Mouse (Mus musculus) heart, adult 2 months (tissue): ENCODE data around the gene Olfr47. TPM values are rescaled to one million over a fixed set of nuclear protein-coding genes. Genes with fewer than 3 reads are reported as not detected.

Experiments used
- DNase-seq, 2 experiments: peaks; one replicate each; pipeline ENCODE4 v3.0.0; 2021
- H3K27ac ChIP-seq: fragments of 200-600 bp; 2 replicates; pipeline ENCODE4 v1.8.1; 2022
- H3K27me3 ChIP-seq: fragments of 200-500 bp; 2 replicates; pipeline ENCODE4 v1.6.1; 2012; ENCODE audit warnings: mild to moderate bottlenecking, low read length, inconsistent platforms, mixed read lengths; ENCODE audit not compliant: control insufficient read depth, insufficient read depth
- H3K36me3 ChIP-seq: fragments of 200-500 bp; 2 replicates; pipeline ENCODE4 v1.6.1; 2012; ENCODE audit warnings: low read length, inconsistent platforms; ENCODE audit not compliant: control insufficient read depth, insufficient read depth
- H3K4me1 ChIP-seq: fragments of 200-500 bp; 2 replicates; pipeline ENCODE4 v1.6.1; 2011; ENCODE audit warnings: low read length; ENCODE audit not compliant: control insufficient read depth, insufficient read depth
- H3K4me3 ChIP-seq: fragments of 200-600 bp; 2 replicates; pipeline ENCODE4 v1.8.1; 2022
- H3K79me2 ChIP-seq: fragments of 200-500 bp; replicated peaks from 2 replicates; pipeline ENCODE4 v1.6.1; 2012; ENCODE audit warnings: mild to moderate bottlenecking, inconsistent platforms, low read length, moderate library complexity, mixed read lengths; ENCODE audit not compliant: control insufficient read depth, insufficient read depth
- H3K9ac ChIP-seq: fragments of 200-500 bp; 2 replicates; pipeline ENCODE4 v1.6.1; 2012; ENCODE audit warnings: low read depth, mild to moderate bottlenecking, control low read depth, inconsistent platforms, low read length, mixed read lengths
- CTCF ChIP-seq: fragments of 200-600 bp; IDR thresholded peaks from 2 replicates; pipeline ENCODE4 v1.8.1; 2022; ENCODE audit warnings: antibody characterized with exemption, mild to moderate bottlenecking, moderate library complexity
- EP300 ChIP-seq: fragments of 200-500 bp; IDR thresholded peaks from 2 replicates; pipeline ENCODE4 v1.6.1; 2011; ENCODE audit warnings: low read depth, low read length, control low read depth; ENCODE audit not compliant: insufficient read depth
- POLR2A ChIP-seq: fragments of 200-500 bp; IDR thresholded peaks from 2 replicates; pipeline ENCODE4 v1.6.1; 2011; ENCODE audit warnings: mild to moderate bottlenecking, low read depth, low read length, control low read depth; ENCODE audit not compliant: insufficient read depth
- WGBS: fragments of 180-500 bp; shearing (Covaris S2); methylation state at CpG from one replicate; pipeline ENCODE4 v1.1.7; 2018; 5-methylcytosine and 5-hydroxymethylcytosine counted together
- intact Hi-C: fragments of 180-260 bp; cut with DNase I; formaldehyde crosslinking; loops from one replicate; pipeline ENCODE4 v1.15.1; 2025
- polyA plus RNA-seq: library from polyadenylated mRNA; depleted of rRNA; stranded (reverse); fragments of >200 nt; gene quantifications from 2 replicates; pipeline ENCODE4 v1.2.3, GENCODE M21; 2012; rRNA removed
- total RNA-seq, 2 experiments: library from RNA; stranded (reverse); gene quantifications; 2 replicates each; pipeline ENCODE4 v1.2.3; 2021

The Olfr47 gene
- total and polyA plus RNA-seq, 3 experiments: not detected

DNA sequence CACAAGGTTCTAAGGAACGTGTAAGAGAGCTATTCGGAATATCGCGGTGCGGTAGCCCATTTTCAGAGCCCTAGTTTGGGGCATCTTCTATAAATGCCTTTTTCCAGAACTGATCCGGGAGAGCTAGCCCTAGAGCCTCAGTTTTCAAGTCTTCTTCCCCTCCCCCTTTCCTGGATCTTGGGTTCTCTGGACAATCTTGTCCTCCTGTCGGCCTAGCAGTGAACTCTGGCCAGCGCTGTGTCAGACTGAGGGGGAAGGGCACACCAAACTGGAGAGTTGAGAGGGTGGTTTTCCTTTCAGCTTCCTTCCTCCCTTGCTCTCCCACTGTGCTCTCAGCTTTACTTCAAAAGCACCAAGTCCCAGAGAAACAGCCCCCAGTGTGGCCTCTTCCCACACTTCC is 35.0 kb downstream of the Olfr47 start:
- no peaks in the 10 kb centered on the region; the same call in 1 of the 2 replicates for H3K79me2 ChIP-seq
- peaks cover 11% of the 10 kb centered on the region for H3K36me3 ChIP-seq
- peak overlapping the region; percentile 78 for H3K4me3 ChIP-seq
- H3K9ac ChIP-seq: peak overlapping the region; percentile 92
- peaks cover 4% of the 10 kb centered on the region for H3K4me1 ChIP-seq
- intact Hi-C loops: loop anchor here (10.0 kb wide), 1 partner anchor 398 kb away; the partner anchor contains the start of gene Tpk1
- no peak for TF ChIP-seq EP300
- TF ChIP-seq POLR2A: 0 out of 2 replicates have a peak, but pooled peaks have one; percentile 18
- peak; percentile 38 for TF ChIP-seq CTCF
- peak; percentile 33 to 34 for DNase-seq
- peak overlapping the region; percentile 77 for H3K27ac ChIP-seq
- H3K27me3 ChIP-seq: no peaks in the 10 kb centered on the region
- 12% methylated on average over 8 of the region's 8 CpGs for WGBS

DNA sequence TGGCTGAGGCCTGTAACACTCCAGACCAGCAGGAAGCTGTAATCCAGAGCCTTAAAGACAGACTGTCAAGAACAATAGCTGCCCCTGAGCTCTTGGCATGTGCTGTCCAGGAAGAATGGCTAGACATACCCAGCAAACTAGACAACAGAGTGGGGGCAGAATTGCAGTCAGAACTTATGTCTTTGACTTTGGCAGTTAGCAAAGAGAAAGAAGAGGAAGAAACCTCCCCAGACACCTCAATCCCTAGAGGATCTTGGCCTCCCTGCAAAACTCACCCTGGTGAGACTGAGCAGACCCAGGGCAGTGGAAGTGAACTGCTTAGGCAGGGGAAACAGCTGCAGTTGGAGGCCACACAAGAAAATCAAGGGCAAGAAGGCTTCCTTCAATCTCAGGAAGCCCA is 41.3 kb downstream of the Olfr47 start:
- Histone ChIP-seq H3K36me3 (peaks cover 14% of the 10 kb centered on the region), H3K27ac (peak overlapping the region; percentile 67), H3K4me3 (no peak overlapping the region), H3K4me1 (peaks cover 5% of the 10 kb centered on the region), H3K9ac (no peak overlapping the region), H3K27me3 (no peaks in the 10 kb centered on the region), H3K79me2 (no peaks in the 10 kb centered on the region)
- peak; percentile 26 to 30 for DNase-seq
- TF ChIP-seq CTCF: no peak
- no peak for TF ChIP-seq POLR2A
- TF ChIP-seq EP300: no peak
- intact Hi-C loops: no loop called here

DNA sequence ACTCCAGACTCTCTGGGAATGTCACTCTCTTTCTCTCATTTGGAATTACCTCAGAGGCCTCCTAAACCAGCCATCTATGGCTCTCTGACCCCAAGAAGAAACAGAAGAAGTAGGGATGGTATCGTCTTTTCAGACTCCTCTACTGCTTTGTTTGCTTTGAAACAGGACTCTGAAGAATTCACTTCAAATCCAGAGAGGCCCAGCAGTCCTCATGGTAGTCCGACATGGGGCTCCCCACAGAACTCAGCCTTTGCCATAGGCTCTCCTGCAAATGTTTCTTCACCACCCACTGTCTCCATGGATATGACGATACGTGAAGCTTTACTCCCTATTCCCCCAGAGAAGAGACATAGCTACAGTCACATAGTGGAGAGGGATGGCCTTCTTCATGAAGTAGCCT is 42.8 kb downstream of the Olfr47 start:
- TF ChIP-seq CTCF: no peak
- no peak for TF ChIP-seq EP300
- no peak for TF ChIP-seq POLR2A
- intact Hi-C loops: no loop called here
- H3K27me3 ChIP-seq: no peaks in the 10 kb centered on the region
- 94% methylated on average over 4 of the region's 4 CpGs for WGBS
- H3K4me1 ChIP-seq: peaks cover 5% of the 10 kb centered on the region
- no peak overlapping the region for H3K4me3 ChIP-seq
- H3K9ac ChIP-seq: no peak overlapping the region
- no peak for DNase-seq
- no peaks in the 10 kb centered on the region for H3K79me2 ChIP-seq
- H3K36me3 ChIP-seq: peaks cover 14% of the 10 kb centered on the region
- H3K27ac ChIP-seq: no peak overlapping the region

DNA sequence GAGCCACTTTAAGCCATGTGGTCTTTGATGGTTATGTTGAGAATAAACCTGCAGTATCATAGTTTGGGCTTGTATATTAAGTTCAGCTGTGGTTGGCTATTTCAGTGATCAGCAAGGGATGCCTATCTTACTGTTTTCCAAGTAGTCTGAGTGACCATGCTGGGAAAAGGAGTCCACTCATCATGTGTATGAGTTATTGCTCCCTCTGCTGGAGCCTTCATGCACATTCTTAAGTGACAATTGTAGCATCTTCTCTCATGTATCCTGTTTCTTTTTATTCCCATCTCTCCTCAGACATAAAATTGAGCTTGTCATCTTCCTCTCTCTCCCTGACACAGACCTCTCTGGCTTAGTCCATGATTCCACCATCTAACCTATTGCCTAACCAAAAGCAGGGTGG is 46.9 kb downstream of the Olfr47 start:
- no peak for DNase-seq
- intact Hi-C loops: loop anchor here (1.0 kb wide), 1 partner anchor 24 kb away; no protein-coding TSS in a partner anchor
- Histone ChIP-seq H3K79me2 (no peaks in the 10 kb centered on the region), H3K27ac (no peak overlapping the region), H3K4me3 (no peak overlapping the region), H3K27me3 (no peaks in the 10 kb centered on the region), H3K36me3 (peaks cover 3% of the 10 kb centered on the region), H3K9ac (no peak overlapping the region), H3K4me1 (peaks cover 4% of the 10 kb centered on the region)
- TF ChIP-seq EP300: no peak
- peak; percentile 71 for TF ChIP-seq CTCF

DNA sequence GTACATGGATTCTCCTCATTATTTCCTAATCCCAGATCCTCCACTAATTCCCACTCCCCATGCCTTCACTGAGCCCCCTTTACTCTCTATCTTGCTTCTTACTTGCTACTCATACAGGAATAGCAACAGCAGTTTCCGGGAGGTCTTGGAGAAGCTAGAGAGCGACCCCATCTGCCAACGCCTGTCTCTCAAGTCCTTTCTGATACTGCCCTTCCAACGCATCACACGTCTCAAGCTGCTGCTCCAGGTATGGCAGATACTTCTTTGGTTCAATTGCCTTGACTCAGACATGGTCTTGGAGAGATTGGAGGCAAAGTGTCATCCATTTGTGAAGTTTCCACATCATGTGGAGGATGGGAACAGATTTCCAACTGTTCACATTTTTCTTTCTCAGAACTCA is 49.2 kb downstream of the Olfr47 start:
- Histone ChIP-seq H3K4me3 (no peak overlapping the region), H3K4me1 (no peaks in the 10 kb centered on the region), H3K36me3 (peaks cover 3% of the 10 kb centered on the region), H3K9ac (no peak overlapping the region), H3K27me3 (no peaks in the 10 kb centered on the region), H3K79me2 (no peaks in the 10 kb centered on the region), H3K27ac (no peak overlapping the region)
- whole genome bisulfite sequencing: 92% methylated on average over 5 of the region's 5 CpGs
- intact Hi-C loops: no loop called here
- DNase-seq: no peak
- TF ChIP-seq POLR2A (no peak), EP300 (no peak), CTCF (no peak)

Other genes starting within 250 kb of the Olfr47 start
- not detected for gene Olfr441, start 125.2 kb upstream of the Olfr47 start, total RNA-seq
- not detected in 2 replicates for gene Olfr441, start 125.2 kb upstream of the Olfr47 start, polyA plus RNA-seq
- not detected for gene Olfr237-ps1, start 85.0 kb upstream of the Olfr47 start, total RNA-seq
- not detected in 2 replicates for gene Olfr237-ps1, start 85.0 kb upstream of the Olfr47 start, polyA plus RNA-seq
- gene Olfr437, start 68.2 kb upstream of the Olfr47 start, total RNA-seq: not detected
- gene Olfr437, start 68.2 kb upstream of the Olfr47 start, polyA plus RNA-seq: not detected in 2 replicates
- not detected for gene Olfr13, start 59.4 kb upstream of the Olfr47 start, total RNA-seq
- not detected in 2 replicates for gene Olfr13, start 59.4 kb upstream of the Olfr47 start, polyA plus RNA-seq
- gene Olfr435, start 34.4 kb upstream of the Olfr47 start, total RNA-seq: not detected
- gene Olfr435, start 34.4 kb upstream of the Olfr47 start, polyA plus RNA-seq: not detected in 2 replicates
- not detected for gene Olfr434, start 18.5 kb upstream of the Olfr47 start, total RNA-seq
- not detected in 2 replicates for gene Olfr434, start 18.5 kb upstream of the Olfr47 start, polyA plus RNA-seq
- 10 to 100 TPM; 12.8 to 13.7 TPM for gene Arhgef5, start 34.1 kb downstream of the Olfr47 start, total RNA-seq
- gene Arhgef5, start 34.1 kb downstream of the Olfr47 start, polyA plus RNA-seq: 10.7 and 17.0 TPM in 2 replicates
- not detected for gene Nobox, start 78.0 kb downstream of the Olfr47 start, total RNA-seq
- gene Nobox, start 78.0 kb downstream of the Olfr47 start, polyA plus RNA-seq: not detected in 2 replicates